Mouse (Mus musculus) hindbrain, embryonic 10.5 days (tissue): ENCODE measurements at regions not wholly inside any gene's neighbourhood (a gene's known extent, or its start where the extent isn't known, plus 50 kb on each side); places are given as distances from the start of the nearest gene placed in this dataset.
"Not testable (repeated sequence)": the region's sequence is repeated elsewhere in the genome, so short reads cannot be mapped to it uniquely, and the experiment has no call there.

Experiments
- DNase-seq: peaks from one replicate; pipeline ENCODE4 v3.0.0-alpha.2; 2017; ENCODE audit warnings: low spot score
- H3K27ac ChIP-seq: fragments of 300-500 bp; sonication (generic); 2 replicates; pipeline ENCODE4 v1.5.1; 2016; ENCODE audit warnings: mild to moderate bottlenecking, moderate library complexity
- H3K27me3 ChIP-seq: fragments of 300-500 bp; sonication (generic); 2 replicates; pipeline ENCODE4 v1.6.1; 2016; ENCODE audit warnings: mild to moderate bottlenecking; ENCODE audit not compliant: poor library complexity, insufficient read depth, severe bottlenecking
- H3K36me3 ChIP-seq: fragments of 300-500 bp; sonication (generic); 2 replicates; pipeline ENCODE4 v1.6.1; 2016; ENCODE audit warnings: mild to moderate bottlenecking, moderate library complexity
- H3K4me1 ChIP-seq: fragments of 300-500 bp; sonication (generic); replicated peaks from 2 replicates; pipeline ENCODE4 v1.6.1; 2016; ENCODE audit warnings: mild to moderate bottlenecking
- H3K4me3 ChIP-seq: fragments of 300-500 bp; sonication (generic); 2 replicates; pipeline ENCODE4 v1.5.1; 2016; ENCODE audit warnings: mild to moderate bottlenecking, moderate library complexity
- H3K9me3 ChIP-seq: fragments of 300-500 bp; sonication (generic); 2 replicates; pipeline ENCODE4 v1.6.1; 2016; ENCODE audit warnings: mild to moderate bottlenecking, moderate library complexity
- WGBS: fragments of 180-500 bp; shearing (Covaris S2); methylation state at CpG from one replicate; pipeline ENCODE4 v1.1.7; 2016; 5-methylcytosine and 5-hydroxymethylcytosine counted together

GRCm38 (mm10) chr12:22156467-22157037, 739.1 kb upstream of the Ywhaq start:
- not testable (repeated sequence) for H3K27ac ChIP-seq, H3K4me1 ChIP-seq, H3K27me3 ChIP-seq, H3K9me3 ChIP-seq, H3K36me3 ChIP-seq
- DNase-seq = peak; percentile 16
- 4% methylated on average over 31 of the region's 47 CpGs for WGBS
- peak overlapping the region; percentile 43 for H3K4me3 ChIP-seq

GRCm38 (mm10) chr12:22155341-22155740, 737.9 kb upstream of the Ywhaq start:
- DNase-seq, H3K27ac ChIP-seq, H3K27me3 ChIP-seq, H3K4me1 ChIP-seq, H3K9me3 ChIP-seq, H3K4me3 ChIP-seq, H3K36me3 ChIP-seq: not testable (repeated sequence)
- WGBS = 80% methylated on average over 5 of the region's 8 CpGs
